Mouse (Mus musculus) myocyte (in vitro differentiated cells): Measurements from ENCODE around the gene Tead3.

Source experiments
- CEBPB ChIP-seq: IDR thresholded peaks from 2 replicates; pipeline ENCODE4 v1.6.1; 2011; ENCODE audit warnings: mild to moderate bottlenecking, moderate library complexity; ENCODE audit not compliant: poor library complexity, insufficient read depth, severe bottlenecking
- MAX ChIP-seq: IDR thresholded peaks from one replicate; pipeline ENCODE4 v1.6.1; 2011; ENCODE audit warnings: low read depth, mild to moderate bottlenecking, control low read depth
- MYOG ChIP-seq, 3 experiments: IDR thresholded peaks; one replicate each; pipeline ENCODE4 v1.6.1; 2011; ENCODE audit warnings: control low read depth in 2 of 3, low read depth in 2 of 3, mild to moderate bottlenecking in 2 of 3; ENCODE audit not compliant: insufficient read length in 2 of 3, control insufficient read depth in 1 of 3, insufficient read depth in 1 of 3
- POLR2A ChIP-seq: IDR thresholded peaks from one replicate; pipeline ENCODE4 v1.6.1; 2011; ENCODE audit warnings: low read depth, mild to moderate bottlenecking, control low read depth, moderate library complexity; ENCODE audit not compliant: insufficient read length
- POLR2AphosphoS2 ChIP-seq: IDR thresholded peaks from one replicate; pipeline ENCODE4 v1.6.1; 2011; ENCODE audit warnings: low read depth, control low read depth; ENCODE audit not compliant: insufficient read length
- USF1 ChIP-seq: IDR thresholded peaks from one replicate; pipeline ENCODE4 v1.6.1; 2011; ENCODE audit warnings: low read depth, mild to moderate bottlenecking, control low read depth, moderate library complexity

- no peak for TF ChIP-seq USF1
- TF ChIP-seq POLR2A, result no peak
- no peak for TF ChIP-seq MAX
- no peak for TF ChIP-seq MYOG (IDR thresholded peaks at IDR 0.05; ENCODE audit: control insufficient read depth in 1 of 3, insufficient read depth in 1 of 3, insufficient read length in 2 of 3, low read depth in 2 of 3)
- TF ChIP-seq CEBPB, result no peak
- TF ChIP-seq POLR2AphosphoS2, result no peak
These were observed 42.1 kb downstream of the Tead3 start for GRCm38 (mm10) chr17:28308297-28309195.
